Mouse (Mus musculus) heart, embryonic 15.5 days (tissue): Measurements from ENCODE around the gene Trap1a. TPM values are rescaled to one million over a fixed set of nuclear protein-coding genes. Genes with fewer than 3 reads are reported as not detected.

Experiments
- ATAC-seq: fragments of 200-750 bp; cut with Nextera tagmentation; replicated peaks from 2 replicates; pipeline ENCODE4 v1.8.0; 2017; ENCODE audit warnings: low read depth, moderate TSS enrichment; ENCODE audit not compliant: insufficient number of reproducible peaks, insufficient read depth, low FRiP score
- H3K27ac ChIP-seq: fragments of 300-500 bp; sonication (generic); 2 replicates; pipeline ENCODE4 v1.5.1; 2015; ENCODE audit warnings: mild to moderate bottlenecking, inconsistent platforms
- H3K27me3 ChIP-seq: fragments of 300-500 bp; sonication (generic); 2 replicates; pipeline ENCODE4 v1.6.1; 2015; ENCODE audit warnings: inconsistent platforms
- H3K36me3 ChIP-seq: fragments of 300-500 bp; sonication (generic); 2 replicates; pipeline ENCODE4 v1.6.1; 2015; ENCODE audit warnings: mild to moderate bottlenecking, inconsistent platforms
- H3K4me1 ChIP-seq: fragments of 300-500 bp; sonication (generic); replicated peaks from 2 replicates; pipeline ENCODE4 v1.6.1; 2015; ENCODE audit warnings: inconsistent platforms
- H3K4me2 ChIP-seq: fragments of 300-500 bp; sonication (generic); 2 replicates; pipeline ENCODE4 v1.6.1; 2015; ENCODE audit warnings: inconsistent platforms, mild to moderate bottlenecking, moderate library complexity
- H3K4me3 ChIP-seq: fragments of 300-500 bp; sonication (generic); 2 replicates; pipeline ENCODE4 v1.5.1; 2015; ENCODE audit warnings: mild to moderate bottlenecking, inconsistent platforms
- H3K9ac ChIP-seq: fragments of 300-500 bp; sonication (generic); 2 replicates; pipeline ENCODE4 v1.6.1; 2015; ENCODE audit warnings: mild to moderate bottlenecking, inconsistent platforms
- H3K9me3 ChIP-seq: fragments of 300-500 bp; sonication (generic); replicated peaks from 2 replicates; pipeline ENCODE4 v1.6.1; 2016; ENCODE audit warnings: inconsistent platforms
- WGBS: fragments of 180-500 bp; shearing (Covaris S2); methylation state at CpG from one replicate; pipeline ENCODE4 v1.1.7; 2015; ENCODE audit warnings: mixed read lengths; 5-methylcytosine and 5-hydroxymethylcytosine counted together
- polyA plus RNA-seq: library from polyadenylated mRNA; unstranded; fragments of >200 nt; fragmentation: Nextera tagmentation; extraction: Ambion mirVana; gene quantifications from 2 replicates; pipeline ENCODE4 v1.2.1, GENCODE M21; 2015

Trap1a gene
- polyA plus RNA-seq, 1 experiment from 2014 or later = 0.14 TPM

DNA sequence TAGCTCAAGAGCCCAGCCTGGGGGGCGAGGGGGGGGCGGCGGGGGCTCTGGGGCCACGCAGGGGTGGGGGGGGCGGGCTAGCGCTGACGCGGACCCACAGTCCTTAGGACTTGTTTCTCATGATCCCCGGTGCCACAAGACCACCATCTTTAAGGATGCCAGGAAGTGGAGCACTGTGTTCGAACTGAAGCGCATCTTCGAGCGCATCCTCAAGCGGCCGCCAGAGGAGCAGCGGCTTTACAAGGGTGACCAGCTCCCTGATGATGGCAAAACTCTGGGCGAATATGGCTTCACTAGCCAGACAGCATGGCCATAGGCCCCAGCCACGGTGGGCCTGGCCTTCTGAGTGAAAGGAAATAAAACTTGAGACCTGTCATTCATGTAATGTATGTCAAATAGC lies 24.9 kb downstream of the Trap1a start:
- Histone ChIP-seq H3K9ac (no peak overlapping the region), H3K36me3 (no peaks in the 10 kb centered on the region), H3K4me1 (no peaks in the 10 kb centered on the region), H3K4me2 (no peak overlapping the region), H3K4me3 (no peak overlapping the region), H3K27me3 (no peaks in the 10 kb centered on the region), H3K9me3 (no peaks in the 10 kb centered on the region), H3K27ac (no peak overlapping the region)
- no peak for ATAC-seq
- WGBS = 64% methylated on average over 18 of the region's 18 CpGs

GRCm38 (mm10) chrX:139366837-139367528 lies 33.5 kb downstream of the Trap1a start:
- Histone ChIP-seq H3K4me3 (no peak overlapping the region), H3K27ac (no peak overlapping the region), H3K9me3 (no peaks in the 10 kb centered on the region), H3K27me3 (no peaks in the 10 kb centered on the region), H3K4me2 (no peak overlapping the region), H3K36me3 (no peaks in the 10 kb centered on the region), H3K4me1 (no peaks in the 10 kb centered on the region), H3K9ac (no peak overlapping the region)
- 79% methylated on average over 3 of the region's 3 CpGs for WGBS
- no peak for ATAC-seq

GRCm38 (mm10) chrX:139367529-139367908 lies 34.0 kb downstream of the Trap1a start:
- Histone ChIP-seq H3K9me3 (no peaks in the 10 kb centered on the region), H3K4me1 (no peaks in the 10 kb centered on the region), H3K4me3 (no peak overlapping the region), H3K36me3 (no peaks in the 10 kb centered on the region), H3K9ac (no peak overlapping the region), H3K27me3 (no peaks in the 10 kb centered on the region), H3K4me2 (no peak overlapping the region), H3K27ac (no peak overlapping the region)
- no peak for ATAC-seq

DNA sequence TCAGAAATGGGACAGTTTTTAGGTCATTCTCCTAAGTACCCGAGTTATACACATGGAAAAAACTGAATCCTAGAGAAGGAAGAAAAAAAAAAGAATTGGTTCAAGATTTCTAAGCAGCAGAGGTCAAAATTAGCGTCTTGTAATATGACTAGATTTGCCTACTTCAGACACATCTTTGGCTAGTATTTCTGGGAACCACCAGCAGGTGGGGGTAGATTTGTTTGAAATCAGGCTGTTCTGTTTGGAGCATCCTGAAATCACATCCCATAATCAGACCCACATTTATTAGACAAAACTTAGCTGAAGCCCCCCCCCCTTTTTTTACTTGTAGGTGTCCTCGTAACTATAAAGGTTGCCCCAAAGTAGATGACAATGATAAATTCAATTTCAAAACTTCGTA lies 35.6 kb downstream of the Trap1a start:
- Histone ChIP-seq H3K36me3 (no peaks in the 10 kb centered on the region), H3K4me3 (no peak overlapping the region), H3K4me2 (no peak overlapping the region), H3K27ac (no peak overlapping the region), H3K9me3 (no peaks in the 10 kb centered on the region), H3K4me1 (no peaks in the 10 kb centered on the region), H3K27me3 (no peaks in the 10 kb centered on the region), H3K9ac (no peak overlapping the region)
- 44% methylated on average over 4 of the region's 4 CpGs for WGBS
- ATAC-seq = no peak

- Histone ChIP-seq H3K36me3 (no peaks in the 10 kb centered on the region), H3K4me3 (no peak overlapping the region), H3K4me2 (no peak overlapping the region), H3K9ac (no peak overlapping the region), H3K27ac (no peak overlapping the region), H3K27me3 (no peaks in the 10 kb centered on the region), H3K4me1 (no peaks in the 10 kb centered on the region), H3K9me3 (no peaks in the 10 kb centered on the region)
- no peak for ATAC-seq
Observed at GRCm38 (mm10) chrX:139372665-139373064, 39.2 kb downstream of the Trap1a start.

Other genes starting within 250 kb of the Trap1a start
- gene Serpina7, start 248.4 kb upstream of the Trap1a start, polyA plus RNA-seq = 0.39 TPM in 1 of 2 replicates, not detected in the other
- gene 4930513O06Rik, start 247.4 kb upstream of the Trap1a start, polyA plus RNA-seq = not detected in 2 replicates
- not detected in 2 replicates for gene 4933428M09Rik, start 154.5 kb upstream of the Trap1a start, polyA plus RNA-seq
- gene Mum1l1, start 123.6 kb upstream of the Trap1a start, polyA plus RNA-seq = 29.4 and 32.7 TPM in 2 replicates
- gene D330045A20Rik, start 146.7 kb downstream of the Trap1a start, polyA plus RNA-seq = 0.71 and 1.2 TPM in 2 replicates
- 28.8 and 36.0 TPM in 2 replicates for gene Rnf128, start 229.6 kb downstream of the Trap1a start, polyA plus RNA-seq